Mouse (Mus musculus) kidney, adult 2 months (tissue): ENCODE measurements around the gene Fam83d.

Experiments used
- CTCF ChIP-seq: fragments of 200-500 bp; conservative IDR thresholded peaks from 2 replicates; pipeline ENCODE4 v1.5.1; 2011; ENCODE audit warnings: low read depth, mild to moderate bottlenecking, control low read depth, low read length, moderate library complexity, mixed read lengths; ENCODE audit not compliant: insufficient read depth, insufficient read length
- POLR2A ChIP-seq: fragments of 200-500 bp; IDR thresholded peaks from one replicate; pipeline ENCODE4 v1.6.1; 2011; ENCODE audit warnings: low read depth, low read length, control low read depth

- TF ChIP-seq CTCF (no peak), POLR2A (no peak)
These were observed 49.8 kb downstream of the Fam83d start for GRCm38 (mm10) chr2:158817708-158818107.
